Mouse (Mus musculus) bone marrow macrophage, adult 2 months (primary cell): Measurements from ENCODE around the gene Nr2f6. TPM values are rescaled to one million over a fixed set of nuclear protein-coding genes. Genes with fewer than 3 reads are reported as not detected.
"Not testable (repeated sequence)": the region's sequence is repeated elsewhere in the genome, so short reads cannot be mapped to it uniquely, and the experiment has no call there.

Experiments
- H3K27ac ChIP-seq: 2 replicates; pipeline ENCODE4 v1.5.1; 2012; ENCODE audit warnings: low read depth, low read length; ENCODE audit not compliant: insufficient read depth
- H3K4me1 ChIP-seq: 2 replicates; pipeline ENCODE4 v1.6.1; 2012; ENCODE audit warnings: low read length; ENCODE audit not compliant: control insufficient read depth, insufficient read depth
- H3K4me3 ChIP-seq: 2 replicates; pipeline ENCODE4 v1.5.1; 2012; ENCODE audit warnings: mild to moderate bottlenecking, low read length, moderate library complexity; ENCODE audit not compliant: insufficient read depth
- CTCF ChIP-seq: IDR thresholded peaks from 2 replicates; pipeline ENCODE4 v1.5.1; 2012; ENCODE audit warnings: low read depth, mild to moderate bottlenecking, low read length, moderate library complexity
- POLR2A ChIP-seq: IDR thresholded peaks from 2 replicates; pipeline ENCODE4 v1.6.1; 2012; ENCODE audit warnings: mild to moderate bottlenecking, low read depth, low read length, borderline replicate concordance
- polyA plus RNA-seq: library from polyadenylated mRNA; stranded (reverse); fragments of >200 nt; gene quantifications from 2 replicates; pipeline ENCODE4 v1.2.4, GENCODE M21; 2012; ENCODE audit not compliant: missing spikeins, insufficient read depth, insufficient read length

Nr2f6 gene
- polyA plus RNA-seq, 1 experiment = 23.9 TPM

DNA sequence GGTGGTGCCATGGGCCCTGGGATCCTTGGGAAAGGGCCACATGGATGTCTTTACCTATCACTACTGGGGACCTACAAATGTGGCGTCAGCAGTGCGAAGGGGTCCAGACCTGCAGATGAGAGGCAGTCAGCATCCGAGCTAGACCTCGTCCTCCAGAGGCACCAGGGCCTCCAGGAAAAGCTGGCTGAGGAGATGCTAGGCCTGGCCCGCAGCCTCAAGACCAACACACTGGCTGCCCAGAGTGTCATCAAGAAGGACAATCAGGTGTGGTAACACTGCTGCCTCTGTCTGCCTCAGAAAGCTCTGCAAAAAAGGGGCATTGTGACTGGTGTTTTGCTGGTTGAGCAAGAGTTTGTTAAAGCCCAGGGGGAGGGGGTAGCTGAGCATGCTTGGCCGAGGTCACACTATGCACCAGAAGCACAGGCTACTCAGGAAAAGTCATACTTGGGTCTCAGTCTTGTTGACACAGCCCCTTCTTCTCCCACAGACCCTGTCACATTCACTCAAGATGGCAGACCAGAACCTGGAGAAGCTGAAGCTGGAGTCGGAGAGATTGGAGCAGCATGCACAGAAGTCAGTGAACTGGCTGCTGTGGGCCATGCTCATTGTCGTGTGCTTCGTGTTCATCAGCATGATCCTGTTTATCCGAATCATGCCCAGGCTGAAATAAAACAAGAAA, 12.6 kb downstream of the Nr2f6 start:
- no peak for TF ChIP-seq CTCF
- H3K27ac ChIP-seq = peak overlapping the region; percentile 97
- H3K4me1 ChIP-seq = peaks cover 36% of the 10 kb centered on the region
- H3K4me3 ChIP-seq = peak overlapping the region; percentile 82

DNA sequence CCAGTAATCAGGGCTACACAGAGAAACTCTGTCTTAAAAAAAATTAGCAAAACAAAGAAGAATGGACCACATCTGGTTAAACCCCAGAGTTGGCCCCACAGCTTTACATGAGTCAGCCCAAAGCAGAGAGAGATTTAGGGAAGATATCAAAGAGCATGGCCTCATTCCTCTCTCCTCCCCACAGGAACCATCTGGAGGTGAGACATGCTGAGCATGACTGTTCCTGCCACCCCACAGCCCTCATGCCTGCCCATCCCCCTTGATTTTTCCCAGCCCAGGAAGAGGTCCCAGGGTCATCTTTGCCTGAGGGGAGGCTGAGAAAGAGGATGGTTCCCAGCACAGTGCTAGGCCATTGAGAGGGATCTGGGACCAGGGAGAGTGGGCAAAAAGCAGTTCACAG, 13.4 kb downstream of the Nr2f6 start:
- H3K27ac ChIP-seq = peak overlapping the region; percentile 97
- peak overlapping the region; percentile 82 for H3K4me3 ChIP-seq
- TF ChIP-seq CTCF (no peak), POLR2A (no peak)
- peaks cover 36% of the 10 kb centered on the region for H3K4me1 ChIP-seq

DNA sequence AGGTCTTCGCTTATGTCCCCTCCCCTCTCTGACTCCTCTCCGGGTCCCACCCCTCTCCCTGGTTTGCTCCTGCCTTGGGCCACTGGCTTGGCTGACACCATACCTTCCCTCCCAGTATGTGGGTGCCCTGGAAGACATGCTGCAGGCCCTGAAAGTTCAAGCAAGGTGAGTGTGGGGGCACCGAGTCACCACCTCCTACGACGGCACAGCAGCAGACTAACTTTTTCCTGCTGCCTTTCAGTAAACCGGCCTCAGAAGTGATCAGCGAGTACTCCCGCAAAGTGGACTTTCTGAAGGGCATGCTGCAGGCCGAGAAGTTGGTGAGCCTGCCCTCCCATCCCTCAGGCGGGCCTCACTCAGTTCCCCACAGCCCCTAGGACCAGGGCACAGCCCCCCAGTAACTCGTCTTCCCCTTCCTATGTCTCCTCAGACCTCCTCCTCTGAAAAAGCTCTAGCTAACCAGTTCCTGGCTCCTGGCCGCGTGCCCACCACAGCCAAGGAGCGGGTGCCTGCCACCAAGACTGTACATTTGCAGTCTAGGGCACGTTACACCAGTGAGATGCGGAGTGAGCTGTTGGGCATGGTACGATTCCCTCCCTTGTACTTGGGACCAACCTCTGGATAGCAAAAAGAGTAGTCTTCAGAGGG, 14.1 kb downstream of the Nr2f6 start:
- no peak for TF ChIP-seq POLR2A
- 0 out of 2 replicates have a peak, but pooled peaks have one; percentile 9 for TF ChIP-seq CTCF
- Histone ChIP-seq H3K4me1 (peaks cover 35% of the 10 kb centered on the region), H3K27ac (peak overlapping the region; percentile 97), H3K4me3 (peak overlapping the region; percentile 82)

DNA sequence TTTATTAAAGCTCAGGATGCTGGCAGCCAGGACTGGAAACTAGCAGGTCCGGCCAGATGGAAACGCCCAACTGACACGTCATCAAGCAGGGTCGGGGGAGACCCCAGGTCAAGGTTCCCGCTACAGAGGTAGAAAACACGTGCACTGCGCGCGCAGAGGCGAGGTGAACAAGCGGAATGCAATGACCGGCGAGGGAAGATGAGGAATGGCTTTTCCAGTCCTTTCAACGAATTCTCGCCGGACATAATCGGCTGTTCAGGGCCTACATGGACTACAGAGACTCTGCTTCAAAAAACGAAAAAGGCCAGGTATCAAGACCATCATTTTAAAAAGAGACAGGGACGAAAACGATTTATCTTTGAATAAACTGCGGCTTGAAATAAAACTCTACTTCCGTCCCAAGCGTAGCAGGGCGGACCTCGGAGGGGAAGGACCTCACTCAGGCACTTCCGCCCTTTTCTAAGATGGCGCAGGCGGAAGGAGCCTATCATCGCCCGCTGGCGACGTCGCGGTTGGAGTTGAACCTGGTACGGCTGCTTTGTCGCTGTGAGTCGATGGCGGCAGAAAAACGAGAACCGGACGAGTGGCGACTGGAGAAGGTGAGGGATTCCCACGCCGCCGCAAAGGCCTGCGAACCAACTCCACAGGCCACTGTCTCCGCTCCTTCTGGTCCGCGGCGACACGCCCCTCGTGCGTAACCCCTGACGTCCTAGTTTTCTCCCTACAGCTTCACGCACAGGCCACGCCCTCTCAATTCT, 14.8 kb downstream of the Nr2f6 start, which contains the start of gene Use1:
Gene Use1 (plus strand): TSS at position 78 of the 758 bp plus-strand sequence.
- peak within 1 kb of the TSS; percentile 97 for H3K27ac ChIP-seq
- peak within 1 kb of the TSS; percentile 82 for H3K4me3 ChIP-seq
- TF ChIP-seq CTCF (no peak), POLR2A (no peak)
- H3K4me1 ChIP-seq = peaks cover 29% of the 10 kb centered on the region

DNA sequence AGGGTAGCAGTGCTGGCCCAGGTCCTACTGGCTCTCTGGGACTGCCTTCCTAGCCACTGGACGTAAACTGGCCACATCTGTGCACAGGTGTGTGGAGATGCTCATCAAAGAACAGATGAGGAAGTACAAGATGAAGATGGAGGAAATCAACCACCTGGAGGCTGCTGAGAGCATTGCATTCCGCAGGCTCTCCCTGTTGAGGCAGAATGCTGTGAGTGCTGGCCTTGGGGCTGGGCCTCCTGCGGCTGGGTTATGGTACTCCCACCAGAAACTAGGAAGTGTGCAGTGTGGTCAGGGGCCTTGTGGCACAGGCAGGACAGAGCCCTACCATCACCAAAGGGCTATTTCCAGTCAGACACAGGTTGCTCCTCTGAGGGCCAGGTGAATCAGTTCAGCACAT, 23.7 kb downstream of the Nr2f6 start:
- no peak overlapping the region for H3K27ac ChIP-seq
- no peak overlapping the region for H3K4me3 ChIP-seq
- no peaks in the 10 kb centered on the region for H3K4me1 ChIP-seq
- TF ChIP-seq CTCF = no peak
- no peak for TF ChIP-seq POLR2A

DNA sequence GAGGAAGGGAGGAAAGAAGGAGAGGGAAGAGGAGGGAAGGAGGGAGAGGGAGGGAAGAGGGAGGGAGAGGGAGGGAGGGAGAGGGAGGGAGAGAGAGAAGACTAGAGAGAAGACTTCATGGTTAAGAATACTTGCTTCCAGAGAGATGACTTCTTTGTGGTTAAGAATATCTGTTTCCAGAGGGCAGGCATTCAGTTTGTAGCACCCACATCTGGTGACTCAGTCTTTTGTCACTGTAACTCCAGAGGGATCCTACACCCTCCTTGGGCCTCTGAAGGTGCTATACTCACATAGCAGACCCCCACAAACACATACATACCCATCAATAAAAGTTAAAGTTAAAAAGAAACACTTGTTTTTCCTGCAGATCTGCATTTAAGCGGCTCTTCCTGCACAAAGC, 30.2 kb downstream of the Nr2f6 start:
- peaks cover 1% of the 10 kb centered on the region for H3K4me1 ChIP-seq
- no peak overlapping the region for H3K27ac ChIP-seq
- TF ChIP-seq POLR2A (no peak), CTCF (no peak)

DNA sequence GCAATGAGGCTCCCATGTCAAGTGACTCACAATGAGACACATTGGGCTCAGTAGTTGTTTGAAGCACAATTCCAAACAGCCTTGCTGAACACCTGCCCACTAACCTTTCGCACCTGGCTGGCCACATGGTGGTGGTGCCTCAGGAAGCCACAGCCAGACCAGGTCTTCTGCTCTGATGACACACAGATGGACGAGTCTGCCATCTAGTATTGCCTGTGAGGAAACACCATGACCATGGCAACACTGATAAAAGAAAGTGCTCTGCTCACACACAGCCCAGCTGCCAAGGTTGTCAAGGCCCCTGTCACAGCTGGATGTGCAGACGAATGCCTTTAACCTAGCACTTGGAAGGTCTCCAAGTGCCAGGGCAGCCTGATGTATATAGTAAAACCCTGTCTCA, 30.6 kb downstream of the Nr2f6 start:
- TF ChIP-seq CTCF (no peak), POLR2A (no peak)
- Histone ChIP-seq H3K4me1 (peaks cover 5% of the 10 kb centered on the region), H3K27ac (no peak overlapping the region), H3K4me3 (no peak overlapping the region)

More for the DNA sequence above, 30.2 kb downstream of the Nr2f6 start:
- H3K4me3 ChIP-seq = no peak overlapping the region

DNA sequence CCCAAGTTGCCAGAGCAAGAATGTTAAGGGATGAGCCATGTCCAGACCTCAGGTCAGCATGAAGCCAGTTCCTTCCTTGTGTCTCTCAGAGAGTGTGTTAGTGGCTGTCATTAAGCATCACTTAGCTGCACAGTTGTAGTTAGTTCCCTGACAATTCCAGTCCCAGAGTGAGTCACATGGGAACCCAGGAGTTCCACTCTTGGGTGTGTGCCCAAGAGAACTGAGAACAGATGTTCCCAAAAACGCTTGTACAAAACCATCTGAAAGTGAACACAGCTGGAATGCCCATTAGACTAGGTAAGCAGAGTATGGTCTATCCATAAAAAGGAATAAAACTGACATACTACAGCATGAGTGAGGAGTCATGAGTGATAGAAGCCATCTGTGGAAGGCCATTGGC, 35.2 kb downstream of the Nr2f6 start:
- no peak overlapping the region for H3K4me3 ChIP-seq
- peaks cover 15% of the 10 kb centered on the region for H3K4me1 ChIP-seq
- TF ChIP-seq CTCF (no peak), POLR2A (no peak)
- peak overlapping the region; percentile 52 for H3K27ac ChIP-seq

DNA sequence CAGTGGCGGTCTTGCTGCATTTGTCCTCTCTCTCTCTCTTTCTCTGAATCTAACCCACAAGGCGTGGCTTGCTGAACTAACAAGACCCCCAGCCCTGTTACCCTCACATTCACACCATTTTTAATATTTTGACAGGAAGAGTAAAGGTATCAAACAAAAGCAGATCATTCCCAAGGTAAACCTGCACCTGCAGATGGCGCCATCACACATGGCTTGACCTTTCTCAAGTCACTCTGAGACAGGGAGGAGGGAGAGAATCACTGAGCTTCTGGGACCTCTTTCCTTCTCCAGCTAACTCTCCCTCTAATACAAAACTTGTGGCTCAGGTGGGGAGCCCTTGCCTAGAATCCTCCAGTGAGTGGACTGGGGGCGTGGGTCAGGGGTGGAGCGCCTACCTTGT, 41.1 kb downstream of the Nr2f6 start:
- TF ChIP-seq POLR2A (no peak), CTCF (peak; percentile 21; the same call in 1 of the 2 replicates)

DNA sequence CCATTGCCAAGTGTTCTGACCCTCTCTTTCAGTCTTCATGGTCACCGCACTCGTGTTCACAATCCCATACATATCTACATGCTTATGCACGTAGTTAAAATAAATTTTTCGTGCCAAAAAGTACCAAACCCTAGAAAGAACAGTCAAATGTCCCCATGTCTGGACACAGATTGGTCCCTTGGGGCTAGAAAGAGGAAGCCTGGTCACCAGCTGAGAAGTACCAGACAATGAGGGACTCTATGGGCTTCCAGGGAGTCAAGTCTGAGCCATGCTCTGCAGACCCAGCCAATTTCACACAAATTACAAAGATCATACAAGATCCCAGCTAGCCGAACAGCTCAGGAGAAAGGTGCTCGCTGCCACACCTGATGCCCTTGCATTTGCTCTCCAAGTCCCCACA, 43.9 kb downstream of the Nr2f6 start:
- H3K4me1 ChIP-seq, H3K4me3 ChIP-seq, H3K27ac ChIP-seq: not testable (repeated sequence)

More for the DNA sequence above, 41.1 kb downstream of the Nr2f6 start:
- Histone ChIP-seq H3K4me1 (peaks cover 5% of the 10 kb centered on the region), H3K4me3 (no peak overlapping the region), H3K27ac (no peak overlapping the region)

DNA sequence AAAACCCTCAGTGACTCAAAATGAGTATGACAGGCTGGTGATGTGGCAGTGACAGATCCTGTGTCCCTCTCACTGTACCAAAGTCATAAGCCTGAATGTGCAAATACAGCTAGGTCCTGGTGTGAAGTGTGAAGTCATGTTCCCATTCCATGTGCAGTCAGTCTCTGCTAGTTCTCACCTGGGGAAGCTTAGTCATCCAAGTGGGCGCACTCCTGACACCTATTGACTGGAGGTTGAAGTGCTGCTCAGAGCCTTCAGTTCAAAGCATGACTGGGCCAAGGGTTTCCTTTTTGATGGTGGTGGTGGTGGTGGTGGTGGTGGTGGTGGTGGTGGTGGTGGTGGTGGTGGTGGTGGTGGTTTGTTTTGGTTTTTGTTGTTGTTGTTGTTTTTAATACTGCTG, 56.9 kb downstream of the Nr2f6 start:
- no peak overlapping the region for H3K27ac ChIP-seq
- no peaks in the 10 kb centered on the region for H3K4me1 ChIP-seq
- no peak overlapping the region for H3K4me3 ChIP-seq
- TF ChIP-seq CTCF (no peak), POLR2A (no peak)

Other genes starting within 250 kb of the Nr2f6 start
- gene Myo9b, start 109.2 kb downstream of the Nr2f6 start, polyA plus RNA-seq = 94.0 and 107 TPM in 2 replicates
- gene Haus8, start 109.0 kb downstream of the Nr2f6 start, polyA plus RNA-seq = 77.6 and 77.8 TPM in 2 replicates
- 131 and 149 TPM in 2 replicates for gene Use1, start 15.1 kb downstream of the Nr2f6 start, polyA plus RNA-seq
- 18.5 and 23.5 TPM in 2 replicates for gene Ocel1, start 10.7 kb downstream of the Nr2f6 start, polyA plus RNA-seq
- gene Ushbp1, start 13.8 kb upstream of the Nr2f6 start, polyA plus RNA-seq = 0.21 TPM in 1 of 2 replicates, not detected in the other
- 75.8 and 89.1 TPM in 2 replicates for gene Babam1, start 14.9 kb upstream of the Nr2f6 start, polyA plus RNA-seq
- gene Ankle1, start 24.1 kb upstream of the Nr2f6 start, polyA plus RNA-seq = 9.8 and 14.0 TPM in 2 replicates
- 12.0 and 13.3 TPM in 2 replicates for gene Abhd8, start 81.7 kb upstream of the Nr2f6 start, polyA plus RNA-seq
- gene Mrpl34, start 83.0 kb upstream of the Nr2f6 start, polyA plus RNA-seq = 59.5 and 62.9 TPM in 2 replicates
- gene Dda1, start 87.2 kb upstream of the Nr2f6 start, polyA plus RNA-seq = 42.3 and 45.5 TPM in 2 replicates
- 10.0 and 10.2 TPM in 2 replicates for gene Ano8, start 104.0 kb upstream of the Nr2f6 start, polyA plus RNA-seq
- gene Gtpbp3, start 106.1 kb upstream of the Nr2f6 start, polyA plus RNA-seq = 11.0 and 11.1 TPM in 2 replicates
- not detected in 2 replicates for gene Plvap, start 129.8 kb upstream of the Nr2f6 start, polyA plus RNA-seq
- gene Ccdc194, start 143.8 kb upstream of the Nr2f6 start, polyA plus RNA-seq = 0.40 TPM in 1 of 2 replicates, not detected in the other
- gene Bst2, start 155.5 kb upstream of the Nr2f6 start, polyA plus RNA-seq = 358 and 369 TPM in 2 replicates
- gene Mvb12a, start 161.0 kb upstream of the Nr2f6 start, polyA plus RNA-seq = 64.5 and 65.3 TPM in 2 replicates
- gene Tmem221, start 176.9 kb upstream of the Nr2f6 start, polyA plus RNA-seq = 15.9 and 17.7 TPM in 2 replicates
- gene Nxnl1, start 184.6 kb upstream of the Nr2f6 start, polyA plus RNA-seq = not detected in 2 replicates
- gene Slc27a1, start 186.9 kb upstream of the Nr2f6 start, polyA plus RNA-seq = 85.4 and 86.3 TPM in 2 replicates
- 83.5 and 88.9 TPM in 2 replicates for gene Pgls, start 210.2 kb upstream of the Nr2f6 start, polyA plus RNA-seq
- 2.5 and 2.7 TPM in 2 replicates for gene Fam129c, start 215.7 kb upstream of the Nr2f6 start, polyA plus RNA-seq
- 111 and 113 TPM in 2 replicates for gene Colgalt1, start 229.0 kb upstream of the Nr2f6 start, polyA plus RNA-seq